Mouse (Mus musculus) heart, adult 2 months (tissue): Measurements from ENCODE around the gene Zyx.

Source experiments
- CTCF ChIP-seq: fragments of 200-600 bp; IDR thresholded peaks from 2 replicates; pipeline ENCODE4 v1.8.1; 2022; ENCODE audit warnings: antibody characterized with exemption, mild to moderate bottlenecking, moderate library complexity
- POLR2A ChIP-seq: fragments of 200-500 bp; IDR thresholded peaks from 2 replicates; pipeline ENCODE4 v1.6.1; 2011; ENCODE audit warnings: mild to moderate bottlenecking, low read depth, low read length, control low read depth; ENCODE audit not compliant: insufficient read depth

DNA sequence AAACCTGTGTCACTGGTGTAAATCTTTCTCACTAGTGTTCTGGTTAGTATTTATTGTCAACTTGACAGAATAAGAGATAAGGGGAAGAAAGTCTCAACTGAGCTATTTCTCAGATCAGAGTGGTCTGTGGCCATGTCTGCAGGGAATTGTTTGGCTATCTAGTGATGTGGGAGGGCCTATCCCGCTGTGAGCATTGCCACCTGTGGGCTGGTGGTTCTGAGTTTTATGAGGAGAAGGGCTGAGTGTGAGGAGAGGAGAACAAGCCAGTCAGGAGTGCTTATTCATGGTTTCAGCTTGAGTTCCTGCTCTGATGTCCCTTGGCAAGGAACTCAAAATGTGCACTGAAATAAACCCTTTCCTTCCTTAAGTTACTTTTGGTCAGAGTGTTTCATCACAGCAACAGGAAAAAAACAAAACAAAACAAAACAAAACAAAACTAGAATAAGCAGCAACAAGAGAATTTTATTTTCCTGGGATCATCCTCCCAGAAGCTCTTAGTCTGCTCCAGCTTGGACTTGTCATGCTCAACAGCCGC, 42.4 kb downstream of the Zyx start:
- TF ChIP-seq POLR2A: no peak
- no peak for TF ChIP-seq CTCF
